Mouse (Mus musculus) lung, postnatal 0 days (tissue): ENCODE measurements at regions not wholly inside any gene's neighbourhood (a gene's known extent, or its start where the extent isn't known, plus 50 kb on each side); places are given as distances from the start of the nearest gene placed in this dataset.

Experiments used
- ATAC-seq: fragments of 200-750 bp; cut with Nextera tagmentation; 2 replicates; pipeline ENCODE4 v1.8.0; 2017; ENCODE audit warnings: moderate library complexity
- DNase-seq: peaks from one replicate; pipeline ENCODE4 v3.0.0-alpha.2; 2016; ENCODE audit warnings: low spot score
- H3K27ac ChIP-seq: fragments of 300-500 bp; sonication (generic); 2 replicates; pipeline ENCODE4 v1.5.1; 2014; ENCODE audit warnings: antibody characterized with exemption, mild to moderate bottlenecking, low read length, mixed read lengths
- H3K27me3 ChIP-seq: fragments of 300-500 bp; sonication (generic); replicated peaks from 2 replicates; pipeline ENCODE4 v1.6.1; 2014; ENCODE audit warnings: low read length, mixed read lengths; ENCODE audit not compliant: insufficient read depth
- H3K36me3 ChIP-seq: fragments of 300-500 bp; sonication (generic); 2 replicates; pipeline ENCODE4 v1.6.1; 2014; ENCODE audit warnings: low read length, mixed read lengths; ENCODE audit not compliant: insufficient read depth
- H3K4me1 ChIP-seq: fragments of 300-500 bp; sonication (generic); 2 replicates; pipeline ENCODE4 v1.6.1; 2014; ENCODE audit warnings: antibody characterized with exemption, low read depth, low read length, mixed read lengths; ENCODE audit not compliant: insufficient read depth
- H3K4me2 ChIP-seq: fragments of 300-500 bp; sonication (generic); replicated peaks from 2 replicates; pipeline ENCODE4 v1.6.1; 2014; ENCODE audit warnings: low read depth, mild to moderate bottlenecking, low read length, moderate library complexity, mixed read lengths
- H3K4me3 ChIP-seq: fragments of 300-500 bp; sonication (generic); 2 replicates; pipeline ENCODE4 v1.5.1; 2014; ENCODE audit warnings: low read depth, low read length
- H3K9ac ChIP-seq: fragments of 300-500 bp; sonication (generic); replicated peaks from 2 replicates; pipeline ENCODE4 v1.6.1; 2014; ENCODE audit warnings: low read depth, mild to moderate bottlenecking
- H3K9me3 ChIP-seq: fragments of 300-500 bp; sonication (generic); 2 replicates; pipeline ENCODE4 v1.6.1; 2016; ENCODE audit warnings: low read length, mixed read lengths
- CTCF ChIP-seq: IDR thresholded peaks from 2 replicates; pipeline ENCODE4 v1.5.1; 2016; ENCODE audit warnings: antibody characterized with exemption, mild to moderate bottlenecking
- EP300 ChIP-seq: IDR thresholded peaks from 2 replicates; pipeline ENCODE4 v1.6.1; 2016; ENCODE audit warnings: antibody characterized with exemption, mild to moderate bottlenecking, control low read depth
- WGBS: fragments of 180-500 bp; shearing (Covaris S2); extraction: QIAGEN DNeasy Blood & Tissue Kit; methylation state at CpG from one replicate; pipeline ENCODE4 v1.1.7; 2014; 5-methylcytosine and 5-hydroxymethylcytosine counted together

DNA sequence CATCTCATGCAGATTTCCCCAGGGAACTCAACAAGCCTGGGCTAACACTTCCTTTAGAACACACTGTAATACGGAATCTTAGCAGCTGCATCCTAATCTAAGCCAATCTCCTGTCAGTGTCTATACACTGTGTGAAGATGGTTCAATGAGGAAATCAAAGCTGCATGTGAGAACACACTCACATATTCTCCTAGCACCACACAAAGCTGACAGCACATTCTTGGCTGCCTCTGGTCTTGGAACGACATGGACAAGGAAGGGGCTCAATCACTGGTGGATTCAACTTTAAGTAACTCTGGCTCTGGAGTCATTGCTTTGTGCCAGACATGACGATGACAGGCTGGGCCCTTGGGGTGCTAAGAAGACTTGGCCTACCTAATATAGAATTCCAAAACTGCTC, 96.2 kb downstream of the Qpct start:
- ATAC-seq: peak; percentile 94
- WGBS: 60% methylated on average over 3 of the region's 3 CpGs
- Histone ChIP-seq H3K27ac (no peak overlapping the region), H3K4me1 (no peaks in the 10 kb centered on the region), H3K4me3 (no peak overlapping the region), H3K9me3 (no peaks in the 10 kb centered on the region), H3K9ac (no peak overlapping the region), H3K4me2 (no peak overlapping the region), H3K36me3 (no peaks in the 10 kb centered on the region), H3K27me3 (no peaks in the 10 kb centered on the region)
- DNase-seq: peak; percentile 89
- TF ChIP-seq EP300 (peak; percentile 51; the same call in 1 of the 2 replicates), CTCF (no peak)

DNA sequence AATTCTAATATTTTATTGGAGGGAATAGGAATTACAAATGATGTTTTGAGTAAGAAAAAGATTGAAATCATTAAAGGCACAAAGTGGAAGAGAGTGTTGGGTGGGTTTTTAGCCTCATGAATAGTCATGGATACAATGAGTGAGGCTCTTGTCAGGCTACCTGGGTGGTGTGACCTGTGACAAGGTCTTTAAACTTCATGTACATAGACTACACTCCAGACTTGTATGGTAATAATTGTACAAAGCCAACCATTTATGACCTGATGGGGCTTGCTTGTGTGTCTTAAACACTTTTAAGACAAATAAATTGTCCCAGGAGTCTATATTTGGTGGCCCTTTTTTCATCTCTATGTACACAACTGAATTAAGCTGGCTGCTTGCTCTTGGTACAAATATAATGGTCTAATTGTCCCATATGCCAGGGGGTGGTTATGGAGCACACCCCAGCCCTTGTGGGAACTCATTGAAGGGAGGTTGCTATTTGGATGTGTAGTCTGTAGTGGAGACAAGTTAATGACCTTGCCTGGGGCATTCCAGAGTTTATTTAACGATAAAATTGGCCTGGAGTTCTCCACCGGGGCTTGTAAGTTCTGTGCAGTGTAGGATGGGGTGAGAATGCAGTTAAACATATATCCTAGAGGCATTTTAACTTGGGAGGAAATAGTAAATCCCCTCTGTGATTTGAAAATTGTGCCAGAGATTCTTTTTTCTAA, 93.4 kb downstream of the Qpct start:
- no peaks in the 10 kb centered on the region for H3K4me1 ChIP-seq

DNA sequence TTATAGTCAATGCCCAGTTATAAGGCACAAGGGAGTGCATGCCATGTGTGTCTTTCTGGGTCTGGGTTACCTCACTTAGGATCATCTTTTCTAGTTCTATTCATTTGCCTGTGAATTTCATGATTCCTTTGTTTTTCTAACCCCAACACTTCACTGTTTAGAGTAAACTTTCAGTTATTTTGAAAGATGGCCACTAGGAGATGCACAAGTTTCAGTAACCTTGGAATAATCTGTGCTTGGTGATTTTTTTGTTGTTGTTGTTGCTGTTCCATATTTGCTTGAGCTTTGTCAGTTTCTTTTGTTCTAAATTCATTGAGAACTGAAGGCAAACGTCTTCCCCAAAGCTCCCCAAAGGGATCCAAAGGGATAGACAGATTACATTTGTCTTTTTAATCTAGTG, 91.3 kb downstream of the Qpct start:
- 28% methylated on average over 1 of the region's 1 CpGs for WGBS
- peak; percentile 20 for DNase-seq

More for the DNA sequence above, 93.4 kb downstream of the Qpct start:
- H3K36me3 ChIP-seq: no peaks in the 10 kb centered on the region
- DNase-seq: no peak
- no peaks in the 10 kb centered on the region for H3K9me3 ChIP-seq
- TF ChIP-seq EP300 (no peak), CTCF (no peak)
- no peak overlapping the region for H3K4me3 ChIP-seq
- WGBS: 39% methylated on average over 2 of the region's 2 CpGs
- no peak for ATAC-seq
- no peak overlapping the region for H3K4me2 ChIP-seq
- no peak overlapping the region for H3K27ac ChIP-seq
- no peaks in the 10 kb centered on the region for H3K27me3 ChIP-seq
- H3K9ac ChIP-seq: no peak overlapping the region

More for the DNA sequence above, 91.3 kb downstream of the Qpct start:
- peak; percentile 63 for TF ChIP-seq CTCF
- TF ChIP-seq EP300: no peak
- no peak for ATAC-seq
- Histone ChIP-seq H3K27me3 (no peaks in the 10 kb centered on the region), H3K4me3 (no peak overlapping the region), H3K27ac (no peak overlapping the region), H3K9ac (no peak overlapping the region), H3K4me2 (no peak overlapping the region), H3K36me3 (no peaks in the 10 kb centered on the region), H3K4me1 (no peaks in the 10 kb centered on the region), H3K9me3 (no peaks in the 10 kb centered on the region)
